Mouse (Mus musculus) stomach, embryonic 15.5 days (tissue): ENCODE results near the gene Tmem143. TPM values are rescaled to one million over a fixed set of nuclear protein-coding genes. Genes with fewer than 3 reads are reported as not detected.
"Not testable (repeated sequence)": the region's sequence is repeated elsewhere in the genome, so short reads cannot be mapped to it uniquely, and the experiment has no call there.

Experiments
- ATAC-seq: fragments of 200-750 bp; cut with Nextera tagmentation; 2 replicates; pipeline ENCODE4 v1.8.0; 2017; ENCODE audit warnings: low read depth, moderate number of reproducible peaks, moderate TSS enrichment; ENCODE audit not compliant: insufficient read depth, low FRiP score
- H3K27ac ChIP-seq: fragments of 300-500 bp; sonication (generic); 2 replicates; pipeline ENCODE4 v1.5.1; 2015; ENCODE audit warnings: mild to moderate bottlenecking, inconsistent platforms
- H3K27me3 ChIP-seq: fragments of 300-500 bp; sonication (generic); replicated peaks from 2 replicates; pipeline ENCODE4 v1.6.1; 2015; ENCODE audit warnings: inconsistent platforms
- H3K36me3 ChIP-seq: fragments of 300-500 bp; sonication (generic); 2 replicates; pipeline ENCODE4 v1.6.1; 2015; ENCODE audit warnings: inconsistent platforms
- H3K4me1 ChIP-seq: fragments of 300-500 bp; sonication (generic); 2 replicates; pipeline ENCODE4 v1.6.1; 2015; ENCODE audit warnings: inconsistent platforms
- H3K4me2 ChIP-seq: fragments of 300-500 bp; sonication (generic); 2 replicates; pipeline ENCODE4 v1.6.1; 2015; ENCODE audit warnings: mild to moderate bottlenecking, inconsistent platforms
- H3K4me3 ChIP-seq: fragments of 300-500 bp; sonication (generic); replicated peaks from 2 replicates; pipeline ENCODE4 v1.5.1; 2015; ENCODE audit warnings: inconsistent platforms
- H3K9ac ChIP-seq: fragments of 300-500 bp; sonication (generic); 2 replicates; pipeline ENCODE4 v1.6.1; 2015; ENCODE audit warnings: inconsistent platforms
- H3K9me3 ChIP-seq: fragments of 300-500 bp; sonication (generic); 2 replicates; pipeline ENCODE4 v1.6.1; 2016; ENCODE audit warnings: inconsistent platforms
- WGBS: fragments of 180-500 bp; shearing (Covaris S2); methylation state at CpG from one replicate; pipeline ENCODE4 v1.1.7; 2015; 5-methylcytosine and 5-hydroxymethylcytosine counted together
- polyA plus RNA-seq: library from polyadenylated mRNA; unstranded; fragments of >200 nt; fragmentation: Nextera tagmentation; extraction: Ambion mirVana; gene quantifications from 2 replicates; pipeline ENCODE4 v1.2.1, GENCODE M21; 2015

The Tmem143 gene
- polyA plus RNA-seq, 1 experiment from 2014 or later, result 6.8 TPM

- WGBS, result 72% methylated on average over 6 of the region's 6 CpGs
These were observed 717 bp upstream of the Tmem143 start for GRCm38 (mm10) chr7:45895931-45896516.

GRCm38 (mm10) chr7:45897258-45897757, 567 bp downstream of the Tmem143 start:
- Histone ChIP-seq H3K4me3 (peak overlapping the region; percentile 50), H3K9ac (peak overlapping the region; percentile 49; the same call in 1 of the 2 replicates), H3K27me3 (no peaks in the 10 kb centered on the region), H3K36me3 (no peaks in the 10 kb centered on the region), H3K9me3 (no peaks in the 10 kb centered on the region), H3K27ac (peak overlapping the region; percentile 74), H3K4me1 (peaks cover 3% of the 10 kb centered on the region; the same call in 1 of the 2 replicates), H3K4me2 (peak overlapping the region; percentile 74)
- WGBS, result 1% methylated on average over 19 of the region's 19 CpGs
- ATAC-seq, result peak; percentile 59

More at GRCm38 (mm10) chr7:45895931-45896516, 717 bp upstream of the Tmem143 start:
- Histone ChIP-seq H3K4me2 (peak overlapping the region; percentile 74), H3K27me3 (no peaks in the 10 kb centered on the region), H3K36me3 (no peaks in the 10 kb centered on the region), H3K4me3 (peak overlapping the region; percentile 19; the same call in 1 of the 2 replicates), H3K4me1 (peaks cover 3% of the 10 kb centered on the region; the same call in 1 of the 2 replicates), H3K9me3 (no peaks in the 10 kb centered on the region), H3K9ac (no peak overlapping the region), H3K27ac (0 out of 2 replicates have a peak overlapping the region, but pooled peaks have one; percentile 31)
- ATAC-seq, result no peak

DNA sequence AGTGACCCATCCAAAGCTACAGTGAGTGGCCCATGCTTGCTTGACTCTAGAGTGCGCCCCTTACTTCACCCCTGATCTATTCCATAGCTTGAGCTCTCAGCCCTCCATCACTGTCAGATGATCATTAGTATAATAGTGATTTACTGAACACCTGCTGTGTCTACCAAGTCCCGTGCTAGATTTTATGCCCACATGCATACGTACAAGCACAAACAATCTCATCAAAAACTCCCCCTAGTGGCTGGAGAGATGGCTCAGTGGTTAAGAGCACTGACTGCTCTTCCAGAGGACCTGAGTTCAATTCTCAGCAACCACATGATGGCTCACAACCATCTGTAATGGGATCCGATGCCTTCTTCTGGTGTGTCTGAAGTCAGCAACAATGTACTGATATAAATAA, 1.4 kb downstream of the Tmem143 start:
- not testable (repeated sequence) for H3K36me3 ChIP-seq, H3K27ac ChIP-seq, ATAC-seq, H3K9ac ChIP-seq, H3K27me3 ChIP-seq, H3K4me1 ChIP-seq, H3K9me3 ChIP-seq
- 53% methylated on average over 4 of the region's 4 CpGs for WGBS
- H3K4me2 ChIP-seq, result peak overlapping the region; percentile 74
- H3K4me3 ChIP-seq, result peak overlapping the region; percentile 50; the same call in 1 of the 2 replicates

- H3K9me3 ChIP-seq, result no peaks in the 10 kb centered on the region
- no peak overlapping the region for H3K9ac ChIP-seq
- no peak overlapping the region for H3K4me3 ChIP-seq
- H3K4me2 ChIP-seq, result no peak overlapping the region
- H3K27ac ChIP-seq, result no peak overlapping the region
- WGBS, result 41% methylated on average over 5 of the region's 5 CpGs
- ATAC-seq, result 0 out of 2 replicates have a peak, but pooled peaks have one; percentile 16
- H3K27me3 ChIP-seq, result no peaks in the 10 kb centered on the region
- H3K4me1 ChIP-seq, result peaks cover 3% of the 10 kb centered on the region; the same call in 1 of the 2 replicates
- no peaks in the 10 kb centered on the region for H3K36me3 ChIP-seq
These were observed 4.8 kb downstream of the Tmem143 start for GRCm38 (mm10) chr7:45901562-45901961.

- H3K9ac ChIP-seq, result no peak overlapping the region
- no peaks in the 10 kb centered on the region for H3K36me3 ChIP-seq
- no peak for ATAC-seq
- no peak overlapping the region for H3K4me2 ChIP-seq
- 70% methylated on average over 12 of the region's 12 CpGs for WGBS
- H3K9me3 ChIP-seq, result no peaks in the 10 kb centered on the region
- no peak overlapping the region for H3K4me3 ChIP-seq
- no peaks in the 10 kb centered on the region for H3K27me3 ChIP-seq
- H3K4me1 ChIP-seq, result peaks cover 2% of the 10 kb centered on the region; the same call in 1 of the 2 replicates
- H3K27ac ChIP-seq, result no peak overlapping the region
These were observed 5.8 kb downstream of the Tmem143 start for GRCm38 (mm10) chr7:45902481-45903002.

GRCm38 (mm10) chr7:45906622-45907021, 9.9 kb downstream of the Tmem143 start:
- Histone ChIP-seq H3K27ac (no peak overlapping the region), H3K36me3 (peaks cover 9% of the 10 kb centered on the region), H3K4me2 (no peak overlapping the region), H3K4me1 (no peaks in the 10 kb centered on the region), H3K4me3 (no peak overlapping the region), H3K27me3 (no peaks in the 10 kb centered on the region), H3K9me3 (no peaks in the 10 kb centered on the region), H3K9ac (no peak overlapping the region)
- 89% methylated on average over 9 of the region's 9 CpGs for WGBS
- ATAC-seq, result no peak

DNA sequence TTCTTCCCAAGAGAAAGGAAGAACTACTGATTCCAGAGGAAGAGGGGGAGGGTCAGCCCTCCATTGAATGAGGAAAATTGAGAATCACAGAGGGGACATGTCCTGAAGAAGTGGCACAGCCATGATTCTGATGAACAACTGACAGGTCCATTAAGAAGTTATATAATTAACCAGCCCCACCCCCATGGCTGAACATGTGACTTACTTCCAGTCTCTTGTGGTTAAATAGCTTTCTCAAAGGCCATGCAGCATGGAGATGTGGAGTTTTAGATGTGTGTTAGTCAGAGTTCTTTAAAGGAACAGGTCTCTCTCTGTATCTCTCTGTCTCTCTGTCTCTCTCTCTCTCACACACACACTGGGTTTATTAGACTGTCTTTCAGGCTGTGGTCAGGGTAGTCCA, 11.6 kb downstream of the Tmem143 start:
- peaks cover 9% of the 10 kb centered on the region for H3K36me3 ChIP-seq
- H3K4me2 ChIP-seq, result no peak overlapping the region
- no peaks in the 10 kb centered on the region for H3K27me3 ChIP-seq
- no peak overlapping the region for H3K4me3 ChIP-seq
- no peak overlapping the region for H3K9ac ChIP-seq
- no peak overlapping the region for H3K27ac ChIP-seq
- no peaks in the 10 kb centered on the region for H3K9me3 ChIP-seq
- ATAC-seq, result no peak
- H3K4me1 ChIP-seq, result no peaks in the 10 kb centered on the region

DNA sequence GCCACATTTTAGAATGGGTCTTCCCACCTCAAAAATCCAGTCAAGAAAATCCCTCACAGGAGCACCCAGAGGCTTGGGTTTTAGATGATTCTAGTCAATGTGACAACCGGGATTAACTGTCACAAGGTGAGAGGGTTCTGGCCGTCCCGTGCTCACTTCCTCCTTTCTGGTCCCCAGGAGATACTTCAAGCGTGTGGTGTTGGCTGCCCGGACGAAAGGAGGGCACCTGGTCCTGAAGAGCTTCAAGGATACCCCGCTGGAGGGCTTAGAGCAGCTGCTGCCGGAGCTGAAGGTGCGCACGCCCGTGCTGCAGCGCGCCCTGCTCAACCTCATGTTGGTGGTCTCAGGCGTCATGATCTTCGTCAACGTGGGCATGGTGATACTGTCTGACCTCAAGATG, 12.4 kb downstream of the Tmem143 start:
- ATAC-seq, result no peak
- WGBS, result 92% methylated on average over 16 of the region's 16 CpGs
- peaks cover 9% of the 10 kb centered on the region for H3K36me3 ChIP-seq
- H3K4me2 ChIP-seq, result no peak overlapping the region
- H3K4me3 ChIP-seq, result no peak overlapping the region
- H3K27ac ChIP-seq, result no peak overlapping the region
- H3K27me3 ChIP-seq, result no peaks in the 10 kb centered on the region
- no peak overlapping the region for H3K9ac ChIP-seq
- H3K4me1 ChIP-seq, result no peaks in the 10 kb centered on the region
- no peaks in the 10 kb centered on the region for H3K9me3 ChIP-seq

GRCm38 (mm10) chr7:45914067-45914466, 17.3 kb downstream of the Tmem143 start:
- no peak overlapping the region for H3K4me2 ChIP-seq

GRCm38 (mm10) chr7:45915011-45915410, 18.3 kb downstream of the Tmem143 start:
- ATAC-seq, result no peak
- 77% methylated on average over 5 of the region's 5 CpGs for WGBS
- Histone ChIP-seq H3K4me3 (no peak overlapping the region), H3K9me3 (no peaks in the 10 kb centered on the region), H3K27ac (no peak overlapping the region), H3K36me3 (peaks cover 4% of the 10 kb centered on the region), H3K27me3 (no peaks in the 10 kb centered on the region), H3K4me1 (peaks cover 42% of the 10 kb centered on the region), H3K9ac (no peak overlapping the region), H3K4me2 (no peak overlapping the region)

More at GRCm38 (mm10) chr7:45914067-45914466, 17.3 kb downstream of the Tmem143 start:
- Histone ChIP-seq H3K4me1 (peaks cover 32% of the 10 kb centered on the region), H3K9ac (no peak overlapping the region), H3K27me3 (no peaks in the 10 kb centered on the region), H3K4me3 (no peak overlapping the region), H3K9me3 (no peaks in the 10 kb centered on the region), H3K27ac (no peak overlapping the region), H3K36me3 (peaks cover 12% of the 10 kb centered on the region)
- WGBS, result 86% methylated on average over 6 of the region's 6 CpGs
- no peak for ATAC-seq

GRCm38 (mm10) chr7:45916056-45917003, 19.6 kb downstream of the Tmem143 start:
- peak overlapping the region; percentile 94 for H3K27ac ChIP-seq
- peaks cover 3% of the 10 kb centered on the region; the same call in 1 of the 2 replicates for H3K36me3 ChIP-seq
- H3K4me2 ChIP-seq, result peak overlapping the region; percentile 55
- peak overlapping the region; percentile 8; the same call in 1 of the 2 replicates for H3K9ac ChIP-seq
- no peaks in the 10 kb centered on the region for H3K9me3 ChIP-seq
- peak overlapping the region; percentile 34 for H3K4me3 ChIP-seq
- peak; percentile 75 for ATAC-seq
- peaks cover 49% of the 10 kb centered on the region for H3K4me1 ChIP-seq
- WGBS, result 34% methylated on average over 26 of the region's 26 CpGs
- no peaks in the 10 kb centered on the region for H3K27me3 ChIP-seq
